Mouse (Mus musculus): ENCODE results near the gene Btbd17. TPM values are rescaled to one million over a fixed set of nuclear protein-coding genes. Genes with fewer than 3 reads are reported as not detected.

The Btbd17 gene
- polyA plus RNA-seq, 1 experiment from 2014 or later, result 0.87 TPM

DNA sequence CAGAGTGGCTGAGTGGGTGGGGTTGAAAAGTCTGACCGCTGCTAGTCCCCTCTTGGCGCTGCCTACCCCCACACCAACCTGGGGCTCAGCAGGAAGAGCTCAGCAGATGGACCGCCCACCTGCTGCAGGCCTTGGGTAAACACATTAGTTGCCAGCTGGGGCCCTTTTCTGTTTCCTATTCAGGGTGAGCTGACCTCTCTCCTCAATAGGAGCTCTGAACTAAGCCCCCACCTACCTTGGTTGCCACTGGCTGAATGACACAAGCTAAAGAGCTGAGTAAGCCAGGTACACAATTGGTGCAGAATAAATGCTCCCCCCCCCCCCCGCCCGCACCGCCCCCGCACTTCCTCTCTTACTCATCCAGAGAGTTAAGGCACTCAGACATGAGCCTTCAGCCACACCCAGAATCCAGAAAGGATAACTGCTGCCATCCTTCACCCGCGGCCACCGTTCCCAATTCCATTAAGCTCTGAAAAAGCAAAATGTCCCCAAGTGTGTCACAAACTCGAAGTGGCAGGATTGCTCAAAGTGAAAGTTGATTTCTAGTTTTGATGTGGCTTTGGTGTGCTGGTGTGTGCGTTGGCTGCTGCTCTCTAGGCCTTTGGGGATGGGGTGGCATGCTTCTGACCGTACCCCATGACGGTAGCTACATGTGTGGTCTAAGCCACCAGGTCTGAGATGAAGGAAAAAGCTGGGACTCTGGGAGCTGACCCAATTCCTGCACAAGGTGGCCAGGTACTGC, 12.1 kb upstream of the Btbd17 start:
- 23% methylated on average over 14 of the region's 14 CpGs for WGBS

DNA sequence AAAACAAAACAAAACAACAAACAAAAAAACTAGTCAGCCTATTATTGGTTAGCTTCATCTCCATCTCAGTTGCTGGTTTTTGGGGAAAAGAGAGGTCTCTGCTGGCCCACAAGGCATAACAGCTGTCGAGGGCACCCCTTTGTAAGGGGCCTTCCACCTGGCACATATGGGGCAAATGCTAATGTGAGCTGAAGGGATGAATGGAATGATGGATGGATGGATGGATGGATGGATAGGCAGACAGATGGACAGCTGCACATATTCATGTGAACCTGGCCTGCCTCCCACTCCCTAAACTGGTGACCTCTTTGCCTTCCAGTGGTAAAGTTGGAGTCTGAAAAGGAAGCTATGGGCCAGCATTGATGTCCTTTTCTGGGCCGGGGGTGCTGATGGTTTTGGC, 11.3 kb upstream of the Btbd17 start:
- no peak overlapping the region for H3K27ac ChIP-seq (ENCODE audit: low read length)
- no peaks in the 10 kb centered on the region for H3K27me3 ChIP-seq (replicated peaks; ENCODE audit: control insufficient read depth, insufficient read depth, low read length)
- H3K4me3 ChIP-seq (ENCODE audit: low read length), result no peak overlapping the region
- no peak for ATAC-seq
- H3K9ac ChIP-seq (ENCODE audit: low read depth, low read length), result no peak overlapping the region
- WGBS, result 73% methylated on average over 2 of the region's 2 CpGs
- no peaks in the 10 kb centered on the region for H3K36me3 ChIP-seq (ENCODE audit: control insufficient read depth, insufficient read depth, low read length)
- H3K4me1 ChIP-seq (ENCODE audit: control insufficient read depth, insufficient read depth, low read length), result peaks cover 9% of the 10 kb centered on the region
- no peak overlapping the region for H3K4me2 ChIP-seq (ENCODE audit: low read depth, low read length)
- H3K9me3 ChIP-seq (ENCODE audit: control insufficient read depth, low read length), result no peaks in the 10 kb centered on the region

More for the DNA sequence above, 12.1 kb upstream of the Btbd17 start:
- no peak for ATAC-seq
- no peaks in the 10 kb centered on the region for H3K27me3 ChIP-seq (replicated peaks; ENCODE audit: control insufficient read depth, insufficient read depth, low read length)
- no peak overlapping the region for H3K27ac ChIP-seq (ENCODE audit: low read length)
- H3K4me1 ChIP-seq (ENCODE audit: control insufficient read depth, insufficient read depth, low read length), result peaks cover 8% of the 10 kb centered on the region
- no peaks in the 10 kb centered on the region for H3K9me3 ChIP-seq (ENCODE audit: control insufficient read depth, low read length)
- no peaks in the 10 kb centered on the region for H3K36me3 ChIP-seq (ENCODE audit: control insufficient read depth, insufficient read depth, low read length)
- no peak overlapping the region for H3K4me3 ChIP-seq (ENCODE audit: low read length)
- H3K9ac ChIP-seq (ENCODE audit: low read depth, low read length), result no peak overlapping the region
- no peak overlapping the region for H3K4me2 ChIP-seq (ENCODE audit: low read depth, low read length)

GRCm38 (mm10) chr11:114803990-114804389, 8.2 kb upstream of the Btbd17 start:
- no peak overlapping the region for H3K4me3 ChIP-seq (ENCODE audit: low read length)
- 65% methylated on average over 8 of the region's 8 CpGs for WGBS
- H3K4me2 ChIP-seq (ENCODE audit: low read depth, low read length), result no peak overlapping the region
- H3K27ac ChIP-seq (ENCODE audit: low read length), result no peak overlapping the region
- no peaks in the 10 kb centered on the region for H3K36me3 ChIP-seq (ENCODE audit: control insufficient read depth, insufficient read depth, low read length)
- 0 out of 2 replicates have a peak, but pooled peaks cover 3% of the 10 kb centered on the region for H3K9me3 ChIP-seq (ENCODE audit: control insufficient read depth, low read length)
- no peak for ATAC-seq
- H3K27me3 ChIP-seq (replicated peaks; ENCODE audit: control insufficient read depth, insufficient read depth, low read length), result no peaks in the 10 kb centered on the region
- peaks cover 9% of the 10 kb centered on the region for H3K4me1 ChIP-seq (ENCODE audit: control insufficient read depth, insufficient read depth, low read length)
- H3K9ac ChIP-seq (ENCODE audit: low read depth, low read length), result no peak overlapping the region

- Histone ChIP-seq H3K36me3 (ENCODE audit: control insufficient read depth, insufficient read depth, low read length) (no peaks in the 10 kb centered on the region), H3K4me2 (ENCODE audit: low read depth, low read length) (no peak overlapping the region), H3K27me3 (replicated peaks; ENCODE audit: control insufficient read depth, insufficient read depth, low read length) (no peaks in the 10 kb centered on the region), H3K9ac (ENCODE audit: low read depth, low read length) (peak overlapping the region; percentile 44), H3K9me3 (ENCODE audit: control insufficient read depth, low read length) (0 out of 2 replicates have a peak, but pooled peaks cover 3% of the 10 kb centered on the region), H3K4me3 (ENCODE audit: low read length) (no peak overlapping the region), H3K27ac (ENCODE audit: low read length) (no peak overlapping the region), H3K4me1 (ENCODE audit: control insufficient read depth, insufficient read depth, low read length) (peaks cover 8% of the 10 kb centered on the region)
- WGBS, result 53% methylated on average over 15 of the region's 15 CpGs
- ATAC-seq, result no peak
Measured at GRCm38 (mm10) chr11:114802540-114803267, 7.0 kb upstream of the Btbd17 start.

DNA sequence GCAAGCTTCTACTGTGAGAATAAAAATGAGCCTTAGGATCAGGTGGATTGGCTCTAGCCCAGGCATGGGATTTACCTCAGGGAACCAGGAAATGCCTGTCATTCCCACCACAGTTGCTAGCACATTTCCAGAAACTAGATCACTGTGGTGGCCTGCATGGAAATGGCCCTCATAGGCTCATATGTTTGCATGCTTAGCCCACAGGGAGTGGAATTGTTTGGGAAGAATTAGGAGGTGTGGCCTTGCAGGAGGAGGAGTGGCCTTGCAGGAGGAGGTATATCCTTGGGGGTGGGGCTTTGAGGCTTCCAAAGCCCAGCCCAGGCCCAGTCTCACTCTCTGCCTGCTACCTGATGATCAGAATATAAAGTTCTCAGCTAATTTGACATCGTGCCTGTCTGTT, 6.2 kb upstream of the Btbd17 start:
- Histone ChIP-seq H3K4me2 (ENCODE audit: low read depth, low read length) (no peak overlapping the region), H3K4me3 (ENCODE audit: low read length) (no peak overlapping the region), H3K9ac (ENCODE audit: low read depth, low read length) (no peak overlapping the region), H3K27ac (ENCODE audit: low read length) (no peak overlapping the region), H3K36me3 (ENCODE audit: control insufficient read depth, insufficient read depth, low read length) (no peaks in the 10 kb centered on the region), H3K4me1 (ENCODE audit: control insufficient read depth, insufficient read depth, low read length) (peaks cover 6% of the 10 kb centered on the region; the same call in 1 of the 2 replicates), H3K27me3 (replicated peaks; ENCODE audit: control insufficient read depth, insufficient read depth, low read length) (no peaks in the 10 kb centered on the region), H3K9me3 (ENCODE audit: control insufficient read depth, low read length) (0 out of 2 replicates have a peak, but pooled peaks cover 3% of the 10 kb centered on the region)
- no peak for ATAC-seq
- 97% methylated on average over 1 of the region's 1 CpGs for WGBS

DNA sequence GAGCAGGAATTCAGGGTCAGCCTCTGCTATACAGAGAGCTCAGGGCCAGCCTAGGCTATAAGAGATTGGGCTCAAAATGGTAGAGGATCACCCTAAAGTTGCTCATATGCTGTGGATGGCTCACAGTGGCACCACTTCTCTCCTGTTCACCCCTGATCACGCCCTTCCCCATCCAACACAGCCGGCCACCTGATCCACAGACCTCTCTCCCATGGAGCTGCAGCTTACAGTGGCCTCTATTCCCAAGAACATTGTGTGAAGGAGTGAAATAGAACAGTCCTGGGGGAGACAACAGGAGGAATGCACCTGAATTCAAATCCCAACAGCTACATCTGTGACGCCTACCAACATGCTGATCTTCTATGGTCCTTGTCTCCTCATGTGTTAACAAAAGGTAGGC, 2.9 kb upstream of the Btbd17 start, which contains the start of gene Gpr142:
Gpr142 (plus strand) TSS at position 301 of the 400 bp plus-strand sequence.
- Histone ChIP-seq H3K9ac (ENCODE audit: low read depth, low read length) (no peak within 1 kb of the TSS), H3K9me3 (ENCODE audit: control insufficient read depth, low read length) (0 out of 2 replicates have a peak, but pooled peaks cover 3% of the 10 kb centered on the region), H3K4me1 (ENCODE audit: control insufficient read depth, insufficient read depth, low read length) (peaks cover 14% of the 10 kb centered on the region; the same call in 1 of the 2 replicates), H3K27me3 (replicated peaks; ENCODE audit: control insufficient read depth, insufficient read depth, low read length) (peaks cover 3% of the 10 kb centered on the region), H3K4me2 (ENCODE audit: low read depth, low read length) (no peak within 1 kb of the TSS), H3K36me3 (ENCODE audit: control insufficient read depth, insufficient read depth, low read length) (no peaks in the 10 kb centered on the region), H3K27ac (ENCODE audit: low read length) (no peak within 1 kb of the TSS), H3K4me3 (ENCODE audit: low read length) (no peak within 1 kb of the TSS)
- WGBS, result 93% methylated on average over 3 of the region's 3 CpGs
- no peak for ATAC-seq

DNA sequence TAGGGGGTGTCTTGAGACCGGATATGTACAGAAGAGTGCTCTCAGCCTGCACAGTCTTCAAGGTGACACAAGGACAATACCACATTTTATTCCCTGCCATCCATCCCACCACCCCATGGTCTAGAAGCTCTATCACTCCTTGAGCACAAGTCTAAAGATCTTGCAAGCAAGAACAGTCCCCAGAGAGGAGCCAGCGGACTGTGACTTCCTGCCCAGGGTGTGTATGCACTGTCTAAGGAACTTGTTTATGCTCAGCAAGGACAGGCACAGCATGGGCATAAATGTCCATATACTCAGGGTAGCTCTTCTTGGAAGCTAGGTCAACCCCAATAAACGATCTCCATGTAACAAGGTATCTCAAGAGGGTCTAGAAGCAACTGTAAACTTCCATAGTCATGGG, 2.2 kb upstream of the Btbd17 start:
- Histone ChIP-seq H3K4me3 (ENCODE audit: low read length) (no peak overlapping the region), H3K27ac (ENCODE audit: low read length) (no peak overlapping the region), H3K4me2 (ENCODE audit: low read depth, low read length) (no peak overlapping the region), H3K9me3 (ENCODE audit: control insufficient read depth, low read length) (0 out of 2 replicates have a peak, but pooled peaks cover 3% of the 10 kb centered on the region), H3K9ac (ENCODE audit: low read depth, low read length) (no peak overlapping the region), H3K27me3 (replicated peaks; ENCODE audit: control insufficient read depth, insufficient read depth, low read length) (peaks cover 10% of the 10 kb centered on the region), H3K36me3 (ENCODE audit: control insufficient read depth, insufficient read depth, low read length) (no peaks in the 10 kb centered on the region), H3K4me1 (ENCODE audit: control insufficient read depth, insufficient read depth, low read length) (peaks cover 10% of the 10 kb centered on the region; the same call in 1 of the 2 replicates)
- WGBS, result 83% methylated on average over 3 of the region's 3 CpGs
- no peak for ATAC-seq

GRCm38 (mm10) chr11:114797176-114797575, 1.4 kb upstream of the Btbd17 start:
- Histone ChIP-seq H3K9me3 (ENCODE audit: control insufficient read depth, low read length) (0 out of 2 replicates have a peak, but pooled peaks cover 3% of the 10 kb centered on the region), H3K4me3 (ENCODE audit: low read length) (no peak overlapping the region), H3K9ac (ENCODE audit: low read depth, low read length) (no peak overlapping the region), H3K4me2 (ENCODE audit: low read depth, low read length) (no peak overlapping the region), H3K27ac (ENCODE audit: low read length) (no peak overlapping the region), H3K36me3 (ENCODE audit: control insufficient read depth, insufficient read depth, low read length) (no peaks in the 10 kb centered on the region), H3K27me3 (replicated peaks; ENCODE audit: control insufficient read depth, insufficient read depth, low read length) (peaks cover 17% of the 10 kb centered on the region), H3K4me1 (ENCODE audit: control insufficient read depth, insufficient read depth, low read length) (peaks cover 9% of the 10 kb centered on the region)
- no peak for ATAC-seq
- WGBS, result 88% methylated on average over 7 of the region's 7 CpGs

DNA sequence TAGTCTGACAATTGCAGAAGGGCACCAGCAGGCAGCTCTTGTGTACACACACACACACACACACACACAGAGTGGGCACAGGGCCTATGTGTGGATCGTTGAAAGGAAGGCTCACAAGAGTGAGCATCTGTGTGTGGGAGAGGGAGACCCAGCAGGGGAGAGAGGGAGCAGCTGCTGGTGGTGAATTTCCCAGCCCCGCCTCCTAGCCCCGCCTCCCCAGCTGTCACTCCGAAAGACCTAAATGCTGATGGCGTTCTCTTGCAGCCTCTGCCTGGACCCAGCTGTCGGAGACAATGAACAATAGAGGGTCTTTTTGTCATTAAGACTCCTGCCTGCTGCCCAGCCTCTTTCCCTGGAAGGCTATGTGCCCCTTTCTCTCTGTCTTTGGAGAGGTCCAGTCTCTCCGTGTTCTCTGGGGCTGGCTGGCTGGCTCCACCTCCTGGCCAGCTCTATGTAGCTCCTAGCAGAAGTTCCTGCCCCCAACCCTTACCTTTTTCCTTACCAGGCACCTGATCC, 456 bp downstream of the Btbd17 start:
- Histone ChIP-seq H3K9me3 (ENCODE audit: control insufficient read depth, low read length) (no peaks in the 10 kb centered on the region), H3K4me3 (ENCODE audit: low read length) (peak overlapping the region; percentile 49), H3K4me1 (ENCODE audit: control insufficient read depth, insufficient read depth, low read length) (peaks cover 16% of the 10 kb centered on the region), H3K4me2 (ENCODE audit: low read depth, low read length) (peak overlapping the region; percentile 69), H3K36me3 (ENCODE audit: control insufficient read depth, insufficient read depth, low read length) (no peaks in the 10 kb centered on the region), H3K27ac (ENCODE audit: low read length) (peak overlapping the region; percentile 28; the same call in 1 of the 2 replicates), H3K9ac (ENCODE audit: low read depth, low read length) (peak overlapping the region; percentile 50), H3K27me3 (replicated peaks; ENCODE audit: control insufficient read depth, insufficient read depth, low read length) (peaks cover 36% of the 10 kb centered on the region)
- 0% methylated on average over 7 of the region's 7 CpGs for WGBS
- ATAC-seq, result peak; percentile 77
